Mouse (Mus musculus) neural tube, embryonic 10.5 days (tissue): ENCODE results near the gene Atp6v1c2.

Source experiments
- DNase-seq: peaks from one replicate; pipeline ENCODE4 v3.0.0-alpha.2; 2017; ENCODE audit warnings: low spot score; ENCODE audit errors: extremely low spot score

The Atp6v1c2 gene

DNA sequence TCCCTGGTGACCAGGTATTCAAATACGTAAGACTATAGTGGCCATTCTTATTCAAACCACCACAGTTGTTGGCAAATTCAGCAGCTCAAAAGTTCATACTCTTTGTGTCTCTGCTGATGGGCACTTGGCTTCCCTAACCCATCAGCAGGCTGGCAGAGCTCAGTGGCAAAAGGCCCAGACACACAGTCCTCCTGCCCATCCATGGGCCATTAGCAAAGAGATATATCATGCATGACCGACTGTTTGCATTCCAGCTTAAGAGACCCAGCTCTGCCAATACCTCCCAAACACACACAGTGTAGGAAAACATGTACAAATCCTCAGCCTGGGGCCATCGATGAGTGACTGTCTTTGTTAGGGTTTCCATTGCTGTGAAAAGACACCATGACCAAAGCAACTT is 68.2 kb downstream of the Atp6v1c2 start:
- DNase-seq = no peak

DNA sequence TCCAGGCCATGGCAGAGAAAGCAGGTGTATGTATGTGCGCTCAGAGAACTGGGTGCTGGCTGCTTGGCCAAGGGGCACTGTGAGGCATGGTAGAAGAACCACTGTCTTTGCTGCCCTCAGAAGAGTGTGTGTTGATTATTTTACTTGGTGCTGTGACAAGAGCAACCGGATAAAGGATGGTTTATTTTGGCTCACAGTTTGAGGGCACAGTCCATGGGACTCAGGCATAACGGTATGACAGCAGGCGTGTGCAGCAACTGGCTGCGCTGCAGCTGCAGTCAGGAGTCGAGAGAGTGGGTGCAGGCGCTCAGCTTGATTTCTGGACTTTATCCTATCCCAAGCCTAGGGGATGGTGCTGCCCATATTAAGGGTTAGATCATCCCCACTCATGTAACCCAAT is 70.7 kb downstream of the Atp6v1c2 start:
- DNase-seq = no peak

DNA sequence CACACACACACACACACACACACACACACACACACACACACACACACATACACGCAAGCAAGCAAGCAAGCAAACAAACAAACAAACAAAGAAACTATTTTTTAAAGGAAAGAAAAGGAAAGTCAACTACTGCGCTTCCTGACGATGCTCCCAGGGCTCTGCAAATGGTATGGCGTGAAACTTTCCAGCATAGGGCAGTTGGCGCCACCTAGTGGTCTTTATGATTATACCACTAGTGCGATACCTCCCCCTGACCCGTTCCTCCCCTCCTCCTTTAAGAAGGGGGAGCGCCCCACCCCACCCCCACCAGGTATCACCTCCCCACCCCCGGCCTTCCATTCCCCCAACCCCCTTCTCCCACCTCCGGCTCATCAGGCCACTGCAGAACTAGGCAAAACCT is 72.3 kb downstream of the Atp6v1c2 start:
- peak; percentile 61 for DNase-seq

- DNase-seq = no peak
These were observed 73.6 kb downstream of the Atp6v1c2 start for GRCm38 (mm10) chr12:17255602-17256001.

DNA sequence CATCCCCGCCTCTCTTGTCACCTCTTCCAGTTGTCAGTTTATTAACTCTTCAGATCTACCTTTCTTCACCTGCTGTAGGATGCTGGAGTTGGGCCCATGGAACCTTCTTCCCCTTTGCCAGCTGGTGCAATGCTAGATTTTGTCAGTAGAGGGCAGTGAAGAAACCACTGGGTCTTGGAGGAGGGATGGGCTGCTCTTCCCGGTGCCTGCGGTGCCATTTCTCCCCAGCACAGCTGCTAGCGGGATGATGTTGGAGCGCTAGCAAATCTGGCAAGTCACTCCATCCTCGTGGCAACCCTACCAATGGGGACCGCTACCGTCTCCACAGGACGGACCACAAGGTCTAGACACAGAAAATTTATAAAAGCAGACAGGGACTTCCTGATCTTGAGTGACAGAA is 76.1 kb downstream of the Atp6v1c2 start:
- DNase-seq = peak; percentile 62

- DNase-seq = no peak
These were observed 78.2 kb downstream of the Atp6v1c2 start for GRCm38 (mm10) chr12:17250962-17251361.

- DNase-seq = no peak
These were observed 87.1 kb downstream of the Atp6v1c2 start for GRCm38 (mm10) chr12:17242041-17242440.

GRCm38 (mm10) chr12:17241614-17242013 is 87.5 kb downstream of the Atp6v1c2 start:
- DNase-seq = no peak

DNA sequence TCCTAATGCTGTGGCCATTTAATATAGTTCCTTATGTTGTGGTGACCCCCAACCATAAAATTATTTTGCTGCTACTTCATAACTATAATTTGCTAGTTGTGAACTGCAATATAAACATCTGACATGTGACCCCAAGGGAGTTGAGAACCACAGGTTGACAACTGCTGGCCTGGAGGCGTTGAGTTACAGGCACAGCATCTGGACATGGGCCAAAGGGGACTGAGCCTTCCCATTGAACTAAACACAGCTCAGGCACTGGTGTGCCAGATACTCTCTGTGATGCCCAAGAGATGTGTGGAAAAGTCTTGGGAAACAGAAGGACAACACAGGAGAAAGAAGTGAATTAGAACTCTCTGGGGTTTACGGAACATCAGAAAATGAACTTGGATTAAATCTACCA is 88.1 kb downstream of the Atp6v1c2 start:
- DNase-seq = no peak

DNA sequence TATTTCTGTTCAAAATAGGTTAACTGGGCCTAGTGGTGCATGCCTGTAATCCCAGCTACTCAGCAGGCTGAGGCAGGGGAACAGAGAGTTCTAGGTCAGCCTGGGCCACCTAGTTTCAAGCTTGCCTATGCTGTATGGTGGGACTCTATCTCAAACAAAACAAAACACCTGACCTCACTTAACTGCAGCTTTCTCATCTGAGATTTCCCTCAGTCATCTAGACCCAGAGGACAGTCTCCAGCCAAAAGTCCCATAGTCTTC is 89.8 kb downstream of the Atp6v1c2 start:
- DNase-seq = no peak

GRCm38 (mm10) chr12:17238588-17239427 is 90.4 kb downstream of the Atp6v1c2 start:
- DNase-seq = no peak

DNA sequence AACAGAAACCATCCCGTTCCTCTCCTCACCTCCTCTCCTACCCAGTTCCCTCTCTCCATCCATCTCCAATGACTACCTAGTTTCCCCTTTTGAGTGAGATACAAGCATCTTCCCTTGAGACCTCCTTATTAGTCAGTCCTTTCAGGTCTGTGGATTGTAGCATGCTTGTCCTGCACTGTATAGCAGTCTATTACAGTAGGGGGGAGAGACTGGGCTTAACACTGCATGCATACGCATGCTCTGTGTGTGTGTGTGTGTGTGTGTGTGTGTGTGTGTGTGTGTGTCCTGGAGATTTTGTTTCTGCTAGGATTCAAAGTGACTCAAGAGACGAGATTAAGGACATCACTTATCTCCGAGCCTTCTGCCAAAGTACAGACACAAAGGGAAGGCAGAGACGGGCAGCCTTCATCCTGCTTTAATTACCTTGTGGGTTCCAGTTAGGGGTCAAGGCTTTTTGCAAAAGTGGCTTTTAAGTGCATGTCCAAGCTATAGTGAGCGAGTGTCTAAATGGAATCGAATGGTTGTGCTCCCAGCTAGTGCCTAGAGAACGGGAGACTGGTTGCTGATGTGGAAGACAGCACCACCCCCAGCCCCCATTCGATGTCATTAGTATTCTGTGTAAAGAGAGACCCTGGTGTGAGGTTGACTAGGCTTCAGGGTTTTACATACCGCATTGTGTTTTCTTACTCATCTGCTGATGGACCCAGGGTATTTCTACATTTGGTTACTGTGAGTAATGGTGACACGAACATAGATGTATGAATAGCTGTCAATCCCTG is 93.4 kb downstream of the Atp6v1c2 start:
- no peak for DNase-seq
